Mouse (Mus musculus): ENCODE measurements around the gene Olfr593. TPM values are rescaled to one million over a fixed set of nuclear protein-coding genes. Genes with fewer than 3 reads are reported as not detected.

Gene Olfr593
- not detected for polyA plus RNA-seq (2014; fragmentation: Illumina TruSeq; extraction: RNeasy Lipid Tissue Mini Kit (QIAGEN cat#74804); ENCODE audit: low read depth, low replicate concordance)

DNA sequence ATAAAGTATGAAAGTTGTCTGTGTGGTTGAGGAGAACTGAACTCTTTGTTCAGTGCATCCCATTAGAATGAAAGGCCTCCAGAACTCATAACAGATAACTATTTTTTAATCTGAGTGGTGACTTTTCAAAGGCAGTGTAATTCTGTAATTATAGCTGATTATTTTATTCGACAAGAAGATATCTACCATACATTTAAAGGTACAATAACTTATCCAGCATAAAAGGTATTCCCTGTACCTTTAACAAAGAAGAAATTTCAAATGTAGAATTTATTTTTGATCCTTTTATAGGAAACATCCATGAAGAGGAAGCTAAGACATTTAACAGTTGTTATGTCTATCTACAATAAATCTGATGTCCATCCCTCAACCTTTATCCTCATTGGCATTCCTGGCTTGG lies at the start of gene Olfr593:
Gene Olfr593, plus strand, starts transcription at position 301 of the 400 bp plus-strand sequence.

GRCm38 (mm10) chr7:103178240-103178639 lies 33.4 kb upstream of the Olfr593 start, which contains the start of gene Olfr591:
Olfr591 (minus strand) TSS chr7:103178340.

DNA sequence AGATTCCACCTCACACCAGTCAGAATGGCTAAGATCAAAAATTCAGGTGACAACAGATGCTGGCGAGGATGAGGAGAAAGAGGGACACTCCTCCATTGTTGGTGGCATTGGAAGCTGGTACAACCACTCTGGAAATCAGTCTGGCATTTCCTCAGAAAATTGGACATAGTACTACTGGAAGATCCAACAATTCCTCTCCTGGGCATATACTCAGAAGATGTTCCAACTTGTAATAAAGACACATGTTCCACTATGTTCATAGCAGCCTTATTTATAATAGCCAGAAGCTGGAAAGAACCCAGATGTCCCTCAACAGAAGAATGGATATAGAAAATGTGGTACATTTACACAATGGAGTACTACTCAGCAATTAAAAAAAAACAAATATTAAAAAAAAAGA lies 27.2 kb upstream of the Olfr593 start, which contains the start of gene Olfr592:
Gene Olfr592, plus strand, starts transcription at position 301 of the 400 bp plus-strand sequence.

DNA sequence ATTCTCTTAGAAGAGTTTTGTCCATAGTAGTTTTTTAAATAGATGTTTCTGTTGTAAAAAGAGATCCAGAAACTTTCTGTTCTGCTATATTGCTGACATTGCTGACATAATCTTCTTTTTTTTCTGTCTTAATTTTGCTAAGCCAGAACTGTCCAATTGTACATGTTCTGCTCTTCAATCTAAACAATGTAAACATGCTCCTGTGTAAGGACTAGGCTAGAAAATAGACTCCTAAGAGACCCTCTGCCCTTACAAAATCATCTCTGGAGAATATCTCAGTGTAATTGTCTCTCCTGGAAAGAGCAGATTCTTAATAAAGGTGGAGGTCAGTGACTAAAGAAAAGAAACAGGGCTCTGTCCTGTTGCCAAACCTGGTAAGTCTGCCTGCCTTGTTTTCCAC lies 5.0 kb downstream of the Olfr593 start, which contains the start of gene Olfr594:
Gene Olfr594, plus strand, starts transcription at position 301 of the 400 bp plus-strand sequence.

DNA sequence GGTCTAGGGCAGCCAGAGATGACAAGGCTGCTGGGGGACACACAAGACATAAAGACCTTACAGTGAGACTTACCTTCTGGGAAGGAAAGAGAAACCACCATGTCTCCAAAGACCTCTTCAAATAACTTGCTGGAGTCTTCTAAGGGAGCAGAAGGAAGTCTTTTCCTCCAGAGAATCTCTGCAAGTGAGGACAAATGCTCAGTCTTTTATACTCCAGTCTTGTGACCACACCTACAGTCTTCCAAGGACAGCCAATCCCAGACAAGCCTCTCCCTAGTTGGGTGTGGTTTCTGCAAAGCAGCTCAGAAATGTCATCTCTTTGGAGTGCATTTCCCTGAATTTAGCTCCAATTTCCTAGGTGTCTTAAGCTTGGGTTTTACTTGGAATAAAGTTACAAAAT lies 40.7 kb downstream of the Olfr593 start, which contains the start of gene Usp17ld:
Gene Usp17ld, minus strand, starts transcription at position 101 of the 400 bp plus-strand sequence.

Other genes with a start within 250 kb of the Olfr593 start
- gene Olfr576, start 249.2 kb upstream of the Olfr593 start, polyA plus RNA-seq (2014; fragmentation: Illumina TruSeq; extraction: RNeasy Lipid Tissue Mini Kit (QIAGEN cat#74804); ENCODE audit: low read depth, low replicate concordance): not detected
- not detected for gene Olfr577, start 235.9 kb upstream of the Olfr593 start, polyA plus RNA-seq (2014; fragmentation: Illumina TruSeq; extraction: RNeasy Lipid Tissue Mini Kit (QIAGEN cat#74804); ENCODE audit: low read depth, low replicate concordance)
- gene Olfr578, start 222.5 kb upstream of the Olfr593 start, polyA plus RNA-seq (2014; fragmentation: Illumina TruSeq; extraction: RNeasy Lipid Tissue Mini Kit (QIAGEN cat#74804); ENCODE audit: low read depth, low replicate concordance): not detected
- gene Olfr582, start 173.8 kb upstream of the Olfr593 start, polyA plus RNA-seq (2014; fragmentation: Illumina TruSeq; extraction: RNeasy Lipid Tissue Mini Kit (QIAGEN cat#74804); ENCODE audit: low read depth, low replicate concordance): not detected
- not detected for gene Olfr583, start 160.6 kb upstream of the Olfr593 start, polyA plus RNA-seq (2014; fragmentation: Illumina TruSeq; extraction: RNeasy Lipid Tissue Mini Kit (QIAGEN cat#74804); ENCODE audit: low read depth, low replicate concordance)
- gene Olfr584, start 130.0 kb upstream of the Olfr593 start, polyA plus RNA-seq (2014; fragmentation: Illumina TruSeq; extraction: RNeasy Lipid Tissue Mini Kit (QIAGEN cat#74804); ENCODE audit: low read depth, low replicate concordance): not detected
- gene Olfr585, start 114.1 kb upstream of the Olfr593 start, polyA plus RNA-seq (2014; fragmentation: Illumina TruSeq; extraction: RNeasy Lipid Tissue Mini Kit (QIAGEN cat#74804); ENCODE audit: low read depth, low replicate concordance): not detected
- gene Olfr586, start 86.2 kb upstream of the Olfr593 start, polyA plus RNA-seq (2014; fragmentation: Illumina TruSeq; extraction: RNeasy Lipid Tissue Mini Kit (QIAGEN cat#74804); ENCODE audit: low read depth, low replicate concordance): not detected
- gene Olfr588-ps1, start 71.0 kb upstream of the Olfr593 start, polyA plus RNA-seq (2014; fragmentation: Illumina TruSeq; extraction: RNeasy Lipid Tissue Mini Kit (QIAGEN cat#74804); ENCODE audit: low read depth, low replicate concordance): not detected
- gene Olfr589, start 55.5 kb upstream of the Olfr593 start, polyA plus RNA-seq (2014; fragmentation: Illumina TruSeq; extraction: RNeasy Lipid Tissue Mini Kit (QIAGEN cat#74804); ENCODE audit: low read depth, low replicate concordance): not detected
- not detected for gene Olfr591, start 33.5 kb upstream of the Olfr593 start, polyA plus RNA-seq (2014; fragmentation: Illumina TruSeq; extraction: RNeasy Lipid Tissue Mini Kit (QIAGEN cat#74804); ENCODE audit: low read depth, low replicate concordance)
- not detected for gene Olfr592, start 27.1 kb upstream of the Olfr593 start, polyA plus RNA-seq (2014; fragmentation: Illumina TruSeq; extraction: RNeasy Lipid Tissue Mini Kit (QIAGEN cat#74804); ENCODE audit: low read depth, low replicate concordance)
- gene Olfr594, start 5.1 kb downstream of the Olfr593 start, polyA plus RNA-seq (2014; fragmentation: Illumina TruSeq; extraction: RNeasy Lipid Tissue Mini Kit (QIAGEN cat#74804); ENCODE audit: low read depth, low replicate concordance): not detected
- not detected for gene Usp17ld, start 40.6 kb downstream of the Olfr593 start, polyA plus RNA-seq (2014; fragmentation: Illumina TruSeq; extraction: RNeasy Lipid Tissue Mini Kit (QIAGEN cat#74804); ENCODE audit: low read depth, low replicate concordance)
- not detected for gene Olfr596, start 93.8 kb downstream of the Olfr593 start, polyA plus RNA-seq (2014; fragmentation: Illumina TruSeq; extraction: RNeasy Lipid Tissue Mini Kit (QIAGEN cat#74804); ENCODE audit: low read depth, low replicate concordance)
- gene Olfr597, start 104.5 kb downstream of the Olfr593 start, polyA plus RNA-seq (2014; fragmentation: Illumina TruSeq; extraction: RNeasy Lipid Tissue Mini Kit (QIAGEN cat#74804); ENCODE audit: low read depth, low replicate concordance): not detected
- not detected for gene Olfr598, start 111.7 kb downstream of the Olfr593 start, polyA plus RNA-seq (2014; fragmentation: Illumina TruSeq; extraction: RNeasy Lipid Tissue Mini Kit (QIAGEN cat#74804); ENCODE audit: low read depth, low replicate concordance)
- not detected for gene Olfr599, start 124.1 kb downstream of the Olfr593 start, polyA plus RNA-seq (2014; fragmentation: Illumina TruSeq; extraction: RNeasy Lipid Tissue Mini Kit (QIAGEN cat#74804); ENCODE audit: low read depth, low replicate concordance)
- gene Olfr600, start 137.8 kb downstream of the Olfr593 start, polyA plus RNA-seq (2014; fragmentation: Illumina TruSeq; extraction: RNeasy Lipid Tissue Mini Kit (QIAGEN cat#74804); ENCODE audit: low read depth, low replicate concordance): not detected
- not detected for gene Olfr601, start 150.8 kb downstream of the Olfr593 start, polyA plus RNA-seq (2014; fragmentation: Illumina TruSeq; extraction: RNeasy Lipid Tissue Mini Kit (QIAGEN cat#74804); ENCODE audit: low read depth, low replicate concordance)
- not detected for gene Olfr603, start 174.3 kb downstream of the Olfr593 start, polyA plus RNA-seq (2014; fragmentation: Illumina TruSeq; extraction: RNeasy Lipid Tissue Mini Kit (QIAGEN cat#74804); ENCODE audit: low read depth, low replicate concordance)
- not detected for gene Usp17lc, start 203.2 kb downstream of the Olfr593 start, polyA plus RNA-seq (2014; fragmentation: Illumina TruSeq; extraction: RNeasy Lipid Tissue Mini Kit (QIAGEN cat#74804); ENCODE audit: low read depth, low replicate concordance)
- gene Olfr605, start 233.6 kb downstream of the Olfr593 start, polyA plus RNA-seq (2014; fragmentation: Illumina TruSeq; extraction: RNeasy Lipid Tissue Mini Kit (QIAGEN cat#74804); ENCODE audit: low read depth, low replicate concordance): not detected
- not detected for gene Olfr606, start 237.2 kb downstream of the Olfr593 start, polyA plus RNA-seq (2014; fragmentation: Illumina TruSeq; extraction: RNeasy Lipid Tissue Mini Kit (QIAGEN cat#74804); ENCODE audit: low read depth, low replicate concordance)